Mouse (Mus musculus): Measurements from ENCODE around the gene Plekhg1. TPM values are rescaled to one million over a fixed set of nuclear protein-coding genes. Genes with fewer than 3 reads are reported as not detected.

The Plekhg1 gene
- polyA plus RNA-seq, 1 experiment from 2014 or later, result 16.9 TPM

GRCm38 (mm10) chr10:3969026-3969425 lies 228.9 kb downstream of the Plekhg1 start:
- no peaks in the 10 kb centered on the region for H3K9me3 ChIP-seq (ENCODE audit: control insufficient read depth, low read length)
- H3K27ac ChIP-seq (ENCODE audit: low read depth, low read length), result no peak overlapping the region
- H3K4me3 ChIP-seq (ENCODE audit: low read length), result no peak overlapping the region
- 34% methylated on average over 3 of the region's 3 CpGs for WGBS
- H3K9ac ChIP-seq (ENCODE audit: low read depth, low read length), result no peak overlapping the region
- no peaks in the 10 kb centered on the region for H3K27me3 ChIP-seq (ENCODE audit: control insufficient read depth, insufficient read depth, low read length)
- H3K4me1 ChIP-seq (ENCODE audit: control insufficient read depth, insufficient read depth, low read length), result no peaks in the 10 kb centered on the region
- ATAC-seq (ENCODE audit: low FRiP score, low TSS enrichment), result no peak
- no peak overlapping the region for H3K4me2 ChIP-seq (replicated peaks; ENCODE audit: low read depth, low read length)
- H3K36me3 ChIP-seq (ENCODE audit: control insufficient read depth, insufficient read depth, low read length), result no peaks in the 10 kb centered on the region; the same call in 1 of the 2 replicates

- Histone ChIP-seq H3K4me1 (ENCODE audit: control insufficient read depth, insufficient read depth, low read length) (peaks cover 16% of the 10 kb centered on the region), H3K27me3 (ENCODE audit: control insufficient read depth, insufficient read depth, low read length) (no peaks in the 10 kb centered on the region), H3K36me3 (ENCODE audit: control insufficient read depth, insufficient read depth, low read length) (no peaks in the 10 kb centered on the region), H3K4me3 (ENCODE audit: low read length) (no peak overlapping the region; the same call in 1 of the 2 replicates), H3K9ac (ENCODE audit: low read depth, low read length) (no peak overlapping the region), H3K27ac (ENCODE audit: low read depth, low read length) (peak overlapping the region; percentile 97; the same call in 1 of the 2 replicates), H3K4me2 (replicated peaks; ENCODE audit: low read depth, low read length) (peak overlapping the region; percentile 85), H3K9me3 (ENCODE audit: control insufficient read depth, low read length) (no peaks in the 10 kb centered on the region)
- 82% methylated on average over 9 of the region's 9 CpGs for WGBS
- ATAC-seq (ENCODE audit: low FRiP score, low TSS enrichment), result no peak
Measured at GRCm38 (mm10) chr10:3972237-3972636, 232.1 kb downstream of the Plekhg1 start.

GRCm38 (mm10) chr10:3972981-3973588 lies 232.9 kb downstream of the Plekhg1 start, which contains the start of gene Mthfd1l:
TSS of gene Mthfd1l (plus strand) at chr10:3973118.
- H3K4me1 ChIP-seq (ENCODE audit: control insufficient read depth, insufficient read depth, low read length), result peaks cover 16% of the 10 kb centered on the region
- peak within 1 kb of the TSS; percentile 97 for H3K27ac ChIP-seq (ENCODE audit: low read depth, low read length)
- no peaks in the 10 kb centered on the region for H3K36me3 ChIP-seq (ENCODE audit: control insufficient read depth, insufficient read depth, low read length)
- WGBS, result under 1% methylated on average over 40 of the region's 40 CpGs
- no peaks in the 10 kb centered on the region for H3K9me3 ChIP-seq (ENCODE audit: control insufficient read depth, low read length)
- H3K9ac ChIP-seq (ENCODE audit: low read depth, low read length), result peak within 1 kb of the TSS; percentile 75
- peak within 1 kb of the TSS; percentile 85 for H3K4me2 ChIP-seq (replicated peaks; ENCODE audit: low read depth, low read length)
- no peaks in the 10 kb centered on the region for H3K27me3 ChIP-seq (ENCODE audit: control insufficient read depth, insufficient read depth, low read length)
- H3K4me3 ChIP-seq (ENCODE audit: low read length), result peak within 1 kb of the TSS; percentile 61
- peak; percentile 80 for ATAC-seq (ENCODE audit: low FRiP score, low TSS enrichment)

GRCm38 (mm10) chr10:3973589-3974070 lies 233.5 kb downstream of the Plekhg1 start:
- Histone ChIP-seq H3K36me3 (ENCODE audit: control insufficient read depth, insufficient read depth, low read length) (no peaks in the 10 kb centered on the region), H3K4me1 (ENCODE audit: control insufficient read depth, insufficient read depth, low read length) (peaks cover 16% of the 10 kb centered on the region), H3K9me3 (ENCODE audit: control insufficient read depth, low read length) (no peaks in the 10 kb centered on the region), H3K4me2 (replicated peaks; ENCODE audit: low read depth, low read length) (peak overlapping the region; percentile 85), H3K27me3 (ENCODE audit: control insufficient read depth, insufficient read depth, low read length) (no peaks in the 10 kb centered on the region), H3K9ac (ENCODE audit: low read depth, low read length) (peak overlapping the region; percentile 75), H3K27ac (ENCODE audit: low read depth, low read length) (peak overlapping the region; percentile 97), H3K4me3 (ENCODE audit: low read length) (peak overlapping the region; percentile 61)
- peak; percentile 91 for ATAC-seq (ENCODE audit: low FRiP score, low TSS enrichment)
- under 1% methylated on average over 35 of the region's 39 CpGs for WGBS

- Histone ChIP-seq H3K4me2 (replicated peaks; ENCODE audit: low read depth, low read length) (peak overlapping the region; percentile 85), H3K4me3 (ENCODE audit: low read length) (peak overlapping the region; percentile 61; the same call in 1 of the 2 replicates), H3K36me3 (ENCODE audit: control insufficient read depth, insufficient read depth, low read length) (peaks cover 7% of the 10 kb centered on the region), H3K27me3 (ENCODE audit: control insufficient read depth, insufficient read depth, low read length) (no peaks in the 10 kb centered on the region), H3K9ac (ENCODE audit: low read depth, low read length) (no peak overlapping the region), H3K4me1 (ENCODE audit: control insufficient read depth, insufficient read depth, low read length) (peaks cover 16% of the 10 kb centered on the region), H3K9me3 (ENCODE audit: control insufficient read depth, low read length) (no peaks in the 10 kb centered on the region), H3K27ac (ENCODE audit: low read depth, low read length) (no peak overlapping the region)
- WGBS, result 74% methylated on average over 3 of the region's 3 CpGs
- ATAC-seq (ENCODE audit: low FRiP score, low TSS enrichment), result no peak
Measured at GRCm38 (mm10) chr10:3974380-3974779, 234.2 kb downstream of the Plekhg1 start.

- H3K9me3 ChIP-seq (ENCODE audit: control insufficient read depth, low read length), result no peaks in the 10 kb centered on the region
- no peak overlapping the region for H3K4me3 ChIP-seq (ENCODE audit: low read length)
- ATAC-seq (ENCODE audit: low FRiP score, low TSS enrichment), result no peak
- no peaks in the 10 kb centered on the region for H3K27me3 ChIP-seq (ENCODE audit: control insufficient read depth, insufficient read depth, low read length)
- H3K4me2 ChIP-seq (replicated peaks; ENCODE audit: low read depth, low read length), result no peak overlapping the region; the same call in 1 of the 2 replicates
- H3K36me3 ChIP-seq (ENCODE audit: control insufficient read depth, insufficient read depth, low read length), result peaks cover 11% of the 10 kb centered on the region
- 37% methylated on average over 6 of the region's 6 CpGs for WGBS
- H3K27ac ChIP-seq (ENCODE audit: low read depth, low read length), result no peak overlapping the region
- H3K9ac ChIP-seq (ENCODE audit: low read depth, low read length), result no peak overlapping the region
- peaks cover 16% of the 10 kb centered on the region for H3K4me1 ChIP-seq (ENCODE audit: control insufficient read depth, insufficient read depth, low read length)
Measured at GRCm38 (mm10) chr10:3975898-3976622, 235.9 kb downstream of the Plekhg1 start.

GRCm38 (mm10) chr10:3976623-3977010 lies 236.5 kb downstream of the Plekhg1 start:
- H3K27me3 ChIP-seq (ENCODE audit: control insufficient read depth, insufficient read depth, low read length), result no peaks in the 10 kb centered on the region
- 74% methylated on average over 4 of the region's 4 CpGs for whole genome bisulfite sequencing
- H3K9me3 ChIP-seq (ENCODE audit: control insufficient read depth, low read length), result no peaks in the 10 kb centered on the region
- no peak overlapping the region for H3K27ac ChIP-seq (ENCODE audit: low read depth, low read length)
- no peak overlapping the region for H3K9ac ChIP-seq (ENCODE audit: low read depth, low read length)
- ATAC-seq (ENCODE audit: low FRiP score, low TSS enrichment), result no peak
- peaks cover 11% of the 10 kb centered on the region for H3K36me3 ChIP-seq (ENCODE audit: control insufficient read depth, insufficient read depth, low read length)
- H3K4me1 ChIP-seq (ENCODE audit: control insufficient read depth, insufficient read depth, low read length), result peaks cover 16% of the 10 kb centered on the region
- H3K4me3 ChIP-seq (ENCODE audit: low read length), result no peak overlapping the region
- no peak overlapping the region; the same call in 1 of the 2 replicates for H3K4me2 ChIP-seq (replicated peaks; ENCODE audit: low read depth, low read length)

- Histone ChIP-seq H3K9ac (ENCODE audit: low read depth, low read length) (no peak overlapping the region), H3K4me3 (ENCODE audit: low read length) (no peak overlapping the region), H3K9me3 (ENCODE audit: control insufficient read depth, low read length) (no peaks in the 10 kb centered on the region), H3K36me3 (ENCODE audit: control insufficient read depth, insufficient read depth, low read length) (peaks cover 11% of the 10 kb centered on the region), H3K27me3 (ENCODE audit: control insufficient read depth, insufficient read depth, low read length) (no peaks in the 10 kb centered on the region), H3K27ac (ENCODE audit: low read depth, low read length) (no peak overlapping the region), H3K4me1 (ENCODE audit: control insufficient read depth, insufficient read depth, low read length) (peaks cover 16% of the 10 kb centered on the region), H3K4me2 (replicated peaks; ENCODE audit: low read depth, low read length) (no peak overlapping the region)
- WGBS, result 71% methylated on average over 3 of the region's 3 CpGs
- ATAC-seq (ENCODE audit: low FRiP score, low TSS enrichment), result no peak
Measured at GRCm38 (mm10) chr10:3978326-3978725, 238.2 kb downstream of the Plekhg1 start.

Data from kidney, embryonic 14.5 days (tissue).